Mouse (Mus musculus) hindlimb bud, embryonic 11.5 days (tissue): ENCODE results near the gene Adat3.
"Not testable (repeated sequence)": the region's sequence is repeated elsewhere in the genome, so short reads cannot be mapped to it uniquely, and the experiment has no call there.

Experiments used
- DNase-seq: peaks from one replicate; pipeline ENCODE4 v3.0.0-alpha.2; 2012; ENCODE audit warnings: low read depth, low spot score; ENCODE audit errors: extremely low spot score

Gene Adat3

GRCm38 (mm10) chr10:80578131-80578750 lies 24.4 kb upstream of the Adat3 start:
- no peak for DNase-seq

GRCm38 (mm10) chr10:80578911-80579310 lies 23.8 kb upstream of the Adat3 start:
- DNase-seq, result no peak

GRCm38 (mm10) chr10:80583047-80583446 lies 19.6 kb upstream of the Adat3 start:
- no peak for DNase-seq

- no peak for DNase-seq
Measured at GRCm38 (mm10) chr10:80584045-80584488, 18.6 kb upstream of the Adat3 start.

- DNase-seq, result no peak
Measured at GRCm38 (mm10) chr10:80584642-80585552, 17.8 kb upstream of the Adat3 start.

- no peak for DNase-seq
Measured at GRCm38 (mm10) chr10:80585581-80585980, 17.1 kb upstream of the Adat3 start.

GRCm38 (mm10) chr10:80586407-80587304 lies 16.0 kb upstream of the Adat3 start:
- no peak for DNase-seq

- no peak for DNase-seq
Measured at GRCm38 (mm10) chr10:80587305-80587657, 15.4 kb upstream of the Adat3 start.

- no peak for DNase-seq
Measured at GRCm38 (mm10) chr10:80589127-80589878, 13.4 kb upstream of the Adat3 start.

GRCm38 (mm10) chr10:80589879-80590854 lies 12.5 kb upstream of the Adat3 start, which contains the start of gene Abhd17a:
Gene Abhd17a (minus strand): TSS chr10:80590341.
- DNase-seq, result peak; percentile 94

- DNase-seq, result no peak
Measured at GRCm38 (mm10) chr10:80596318-80596717, 6.4 kb upstream of the Adat3 start.

- no peak for DNase-seq
Measured at GRCm38 (mm10) chr10:80603364-80603763, 684 bp downstream of the Adat3 start.

GRCm38 (mm10) chr10:80604001-80604509 lies 1.4 kb downstream of the Adat3 start:
- DNase-seq, result no peak

- DNase-seq, result no peak
Measured at GRCm38 (mm10) chr10:80604988-80605387, 2.3 kb downstream of the Adat3 start.

GRCm38 (mm10) chr10:80605721-80606120 lies 3.0 kb downstream of the Adat3 start, which contains the start of gene Gm49322:
Gene Gm49322 (plus strand): TSS chr10:80606021.
- DNase-seq, result not testable (repeated sequence)

GRCm38 (mm10) chr10:80606306-80606705 lies 3.6 kb downstream of the Adat3 start:
- DNase-seq, result no peak

GRCm38 (mm10) chr10:80606737-80607350 lies 4.2 kb downstream of the Adat3 start:
- no peak for DNase-seq

- DNase-seq, result no peak
Measured at GRCm38 (mm10) chr10:80608435-80608834, 5.8 kb downstream of the Adat3 start.
